Mouse (Mus musculus) neural tube, postnatal 0 days (tissue): Measurements from ENCODE around the gene Atp1b2. TPM values are rescaled to one million over a fixed set of nuclear protein-coding genes. Genes with fewer than 3 reads are reported as not detected.

Experiments used
- microRNA counts: library from miRNA; unstranded; fragments of <30 nt; microRNA quantifications from one replicate; lab custom pipeline; 2015
- microRNA-seq: library from miRNA; unstranded; fragments of <30 nt; microRNA quantifications from one replicate; pipeline ENCODE4, GENCODE M21; 2016
- polyA plus RNA-seq: library from polyadenylated mRNA; unstranded; fragments of >200 nt; fragmentation: Nextera tagmentation; extraction: Ambion mirVana; gene quantifications from 2 replicates; pipeline ENCODE4 v1.2.1, GENCODE M21; 2015

Atp1b2 gene
- 226 and 228 TPM in 2 replicates for polyA plus RNA-seq

GRCm38 (mm10) chr11:69605726-69606490, at the start of gene Atp1b2:
TSS of gene Atp1b2 (minus strand) at chr11:69605942.

GRCm38 (mm10) chr11:69632284-69633089, 26.7 kb upstream of the Atp1b2 start, which contains the start of gene Fxr2:
TSS of gene Fxr2 (plus strand) at chr11:69632990.

GRCm38 (mm10) chr11:69621571-69622268, 16.0 kb upstream of the Atp1b2 start, which contains the start of gene Sat2:
TSS of gene Sat2 (plus strand) at chr11:69622024.

GRCm38 (mm10) chr11:69617805-69618204, 12.1 kb upstream of the Atp1b2 start, which contains the start of gene Shbg:
TSS of gene Shbg (minus strand) at chr11:69617905.

GRCm38 (mm10) chr11:69580091-69580514, 25.6 kb downstream of the Atp1b2 start, which contains the start of the genes Wrap53 and Trp53:
TSS of gene Wrap53 (minus strand) at chr11:69580255.
TSS of gene Trp53 (plus strand) at chr11:69580359.

GRCm38 (mm10) chr11:69559851-69560765, 45.6 kb downstream of the Atp1b2 start, which contains the start of gene Efnb3:
TSS of gene Efnb3 (minus strand) at chr11:69560205.

MicroRNAs encoded within 50 kb of the gene (microRNA counts, 519-probe panel; counts per million panel counts)
- 3,049 counts per million, percentile 14 among the panel's probes with 10 or more counts for microRNA mmu-miR-467f (lab: Ali Mortazavi, UCI)

Small RNAs within 50 kb of the gene (microRNA-seq; reads per million reads assigned to microRNA genes)
- gene Mir467f: not detected

Other genes starting within 250 kb of the Atp1b2 start
- 49.9 and 63.9 TPM in 2 replicates for gene Chd3, start 236.5 kb downstream of the Atp1b2 start, polyA plus RNA-seq
- 189 and 200 TPM in 2 replicates for gene Naa38, start 210.5 kb downstream of the Atp1b2 start, polyA plus RNA-seq
- gene Cyb5d1, start 210.3 kb downstream of the Atp1b2 start, polyA plus RNA-seq: 18.6 and 21.2 TPM in 2 replicates
- gene Tmem88, start 207.7 kb downstream of the Atp1b2 start, polyA plus RNA-seq: 6.9 and 9.2 TPM in 2 replicates
- 21.5 and 23.6 TPM in 2 replicates for gene Kdm6b, start 192.3 kb downstream of the Atp1b2 start, polyA plus RNA-seq
- 2.8 and 4.7 TPM in 2 replicates for gene Dnah2, start 56.8 kb downstream of the Atp1b2 start, polyA plus RNA-seq
- 132 and 148 TPM in 2 replicates for gene Efnb3, start 45.7 kb downstream of the Atp1b2 start, polyA plus RNA-seq
- 12.1 and 13.1 TPM in 2 replicates for gene Wrap53, start 25.7 kb downstream of the Atp1b2 start, polyA plus RNA-seq
- 31.4 and 33.8 TPM in 2 replicates for gene Trp53, start 25.6 kb downstream of the Atp1b2 start, polyA plus RNA-seq
- gene Shbg, start 12.0 kb upstream of the Atp1b2 start, polyA plus RNA-seq: not detected in 2 replicates
- gene Sat2, start 16.1 kb upstream of the Atp1b2 start, polyA plus RNA-seq: 29.9 and 31.5 TPM in 2 replicates
- 29.7 and 32.1 TPM in 2 replicates for gene Fxr2, start 27.0 kb upstream of the Atp1b2 start, polyA plus RNA-seq
- 0.36 and 0.46 TPM in 2 replicates for gene Sox15, start 49.4 kb upstream of the Atp1b2 start, polyA plus RNA-seq
- 113 and 114 TPM in 2 replicates for gene Mpdu1, start 56.7 kb upstream of the Atp1b2 start, polyA plus RNA-seq
- gene Cd68, start 60.2 kb upstream of the Atp1b2 start, polyA plus RNA-seq: 14.1 and 18.7 TPM in 2 replicates
- 347 and 357 TPM in 2 replicates for gene Eif4a1, start 66.5 kb upstream of the Atp1b2 start, polyA plus RNA-seq
- gene Senp3, start 76.1 kb upstream of the Atp1b2 start, polyA plus RNA-seq: 69.5 and 74.3 TPM in 2 replicates
- 0.92 and 0.93 TPM in 2 replicates for gene Tnfsf13, start 79.8 kb upstream of the Atp1b2 start, polyA plus RNA-seq
- gene Tnfsf12, start 89.9 kb upstream of the Atp1b2 start, polyA plus RNA-seq: 7.0 TPM in 2 replicates
- 1.3 and 3.3 TPM in 2 replicates for gene Tnfsfm13, start 90.2 kb upstream of the Atp1b2 start, polyA plus RNA-seq
- 9.6 and 10.9 TPM in 2 replicates for gene Polr2a, start 152.7 kb upstream of the Atp1b2 start, polyA plus RNA-seq
- gene Slc35g3, start 156.0 kb upstream of the Atp1b2 start, polyA plus RNA-seq: 0.09 and 0.15 TPM in 2 replicates
- gene Zbtb4, start 160.0 kb upstream of the Atp1b2 start, polyA plus RNA-seq: 4.9 and 6.8 TPM in 2 replicates
- gene Chrnb1, start 190.0 kb upstream of the Atp1b2 start, polyA plus RNA-seq: 1.3 and 1.5 TPM in 2 replicates
- 7.1 and 8.5 TPM in 2 replicates for gene Fgf11, start 195.9 kb upstream of the Atp1b2 start, polyA plus RNA-seq
- 1.2 and 1.6 TPM in 2 replicates for gene Tmem102, start 199.7 kb upstream of the Atp1b2 start, polyA plus RNA-seq
- not detected in 2 replicates for gene Gm39566, start 209.4 kb upstream of the Atp1b2 start, polyA plus RNA-seq
- not detected in 2 replicates for gene Spem2, start 212.5 kb upstream of the Atp1b2 start, polyA plus RNA-seq
- not detected in 2 replicates for gene Spem1, start 216.2 kb upstream of the Atp1b2 start, polyA plus RNA-seq
- 25.7 and 29.7 TPM in 2 replicates for gene Nlgn2, start 231.8 kb upstream of the Atp1b2 start, polyA plus RNA-seq
- 452 and 485 TPM in 2 replicates for gene Tmem256, start 232.6 kb upstream of the Atp1b2 start, polyA plus RNA-seq
- gene Plscr3, start 240.4 kb upstream of the Atp1b2 start, polyA plus RNA-seq: 32.3 and 33.8 TPM in 2 replicates